Mouse (Mus musculus) neural tube, embryonic 11.5 days (tissue): Measurements from ENCODE around the gene Hist1h3f. TPM values are rescaled to one million over a fixed set of nuclear protein-coding genes. Genes with fewer than 3 reads are reported as not detected.
A peak's percentile ranks its signal among the peaks of the same experiment; 100 is the strongest.
"Not testable (repeated sequence)": the region's sequence is repeated elsewhere in the genome, so short reads cannot be mapped to it uniquely, and the experiment has no call there.

Experiments used
- ATAC-seq: fragments of 200-750 bp; cut with Nextera tagmentation; 2 replicates; pipeline ENCODE4 v1.8.0; 2017; ENCODE audit warnings: moderate number of reproducible peaks, mild to moderate bottlenecking, moderate TSS enrichment, moderate library complexity; ENCODE audit not compliant: insufficient read depth, low FRiP score, low TSS enrichment
- DNase-seq: peaks from one replicate; pipeline ENCODE4 v3.0.0-alpha.2; 2015; ENCODE audit warnings: low spot score
- H3K27ac ChIP-seq: fragments of 300-500 bp; sonication (generic); 2 replicates; pipeline ENCODE4 v1.5.1; 2014; ENCODE audit warnings: low read depth, mild to moderate bottlenecking, low read length
- H3K27me3 ChIP-seq: fragments of 300-500 bp; sonication (generic); 2 replicates; pipeline ENCODE4 v1.6.1; 2014; ENCODE audit warnings: mild to moderate bottlenecking, low read length, mixed read lengths; ENCODE audit not compliant: control insufficient read depth, insufficient read depth
- H3K36me3 ChIP-seq: fragments of 300-500 bp; sonication (generic); 2 replicates; pipeline ENCODE4 v1.6.1; 2014; ENCODE audit warnings: mild to moderate bottlenecking, low read length, moderate library complexity, mixed read lengths; ENCODE audit not compliant: control insufficient read depth, insufficient read depth
- H3K4me1 ChIP-seq: fragments of 300-500 bp; sonication (generic); 2 replicates; pipeline ENCODE4 v1.6.1; 2014; ENCODE audit warnings: low read length, mixed read lengths; ENCODE audit not compliant: control insufficient read depth, insufficient read depth
- H3K4me2 ChIP-seq: fragments of 300-500 bp; sonication (generic); 2 replicates; pipeline ENCODE4 v1.6.1; 2014; ENCODE audit warnings: low read depth, mild to moderate bottlenecking, moderate library complexity
- H3K4me3 ChIP-seq: fragments of 300-500 bp; sonication (generic); 2 replicates; pipeline ENCODE4 v1.5.1; 2014; ENCODE audit warnings: low read depth, low read length
- H3K9ac ChIP-seq: fragments of 300-500 bp; sonication (generic); 2 replicates; pipeline ENCODE4 v1.6.1; 2014; ENCODE audit warnings: mild to moderate bottlenecking, low read length
- H3K9me3 ChIP-seq: fragments of 300-500 bp; sonication (generic); 2 replicates; pipeline ENCODE4 v1.6.1; 2016; ENCODE audit warnings: low read length; ENCODE audit not compliant: control insufficient read depth
- WGBS: fragments of 180-500 bp; shearing (Covaris S2); extraction: QIAGEN DNeasy Blood & Tissue Kit; methylation state at CpG from one replicate; pipeline ENCODE4 v1.1.7; 2014; 5-methylcytosine and 5-hydroxymethylcytosine counted together
- polyA plus RNA-seq: library from polyadenylated mRNA; unstranded; fragments of >200 nt; fragmentation: Nextera tagmentation; extraction: Ambion mirVana; gene quantifications from 2 replicates; pipeline ENCODE4 v1.2.1, GENCODE M21; 2014

Gene Hist1h3f
- polyA plus RNA-seq, 1 experiment from 2014 or later: 1.4 TPM

DNA sequence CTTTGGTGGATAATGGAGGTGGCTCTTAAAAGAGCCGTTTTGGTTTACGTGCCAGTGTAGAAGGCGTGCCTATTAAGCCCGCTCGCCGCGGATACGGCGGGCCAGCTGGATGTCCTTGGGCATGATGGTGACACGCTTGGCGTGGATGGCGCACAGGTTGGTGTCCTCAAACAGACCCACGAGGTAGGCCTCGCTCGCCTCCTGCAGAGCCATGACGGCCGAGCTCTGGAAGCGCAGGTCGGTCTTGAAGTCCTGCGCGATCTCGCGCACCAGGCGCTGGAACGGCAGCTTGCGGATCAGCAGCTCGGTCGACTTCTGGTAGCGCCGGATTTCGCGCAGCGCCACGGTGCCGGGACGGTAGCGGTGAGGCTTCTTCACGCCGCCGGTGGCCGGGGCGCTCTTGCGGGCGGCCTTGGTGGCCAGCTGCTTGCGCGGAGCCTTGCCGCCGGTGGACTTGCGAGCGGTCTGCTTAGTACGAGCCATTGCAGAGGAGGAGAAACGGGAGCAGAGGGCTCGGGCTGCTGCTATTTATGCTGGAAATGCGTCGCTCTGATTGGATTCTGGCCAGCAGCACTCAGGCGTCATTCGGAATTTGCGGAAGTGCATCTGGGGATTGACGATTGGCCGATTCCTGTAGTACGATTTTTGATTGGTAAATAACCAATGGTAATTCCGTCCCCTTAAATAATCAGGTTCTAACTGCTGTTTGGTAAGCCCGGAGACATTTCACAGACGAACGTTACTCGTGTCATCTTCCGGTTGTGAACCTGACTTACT, 18.2 kb downstream of the Hist1h3f start, which contains the start of gene Hist1h3e:
Gene Hist1h3e, minus strand, starts transcription at position 487 of the 777 bp plus-strand sequence.
- H3K9me3 ChIP-seq, H3K36me3 ChIP-seq, H3K27me3 ChIP-seq, H3K4me1 ChIP-seq: not testable (repeated sequence)
- peak; percentile 95 for DNase-seq
- WGBS: 0% methylated on average over 47 of the region's 67 CpGs
- Histone ChIP-seq H3K4me3 (peak within 1 kb of the TSS; percentile 33), H3K9ac (peak within 1 kb of the TSS; percentile 63), H3K27ac (peak within 1 kb of the TSS; percentile 96), H3K4me2 (peak within 1 kb of the TSS; percentile 55)
- peak; percentile 95 for ATAC-seq

GRCm38 (mm10) chr13:23562699-23563462, 19.0 kb downstream of the Hist1h3f start:
- H3K9ac ChIP-seq: peak overlapping the region; percentile 63
- no peaks in the 10 kb centered on the region for H3K27me3 ChIP-seq
- DNase-seq: peak; percentile 60
- peak overlapping the region; percentile 96 for H3K27ac ChIP-seq
- H3K36me3 ChIP-seq: no peaks in the 10 kb centered on the region
- WGBS: 4% methylated on average over 18 of the region's 18 CpGs
- H3K9me3 ChIP-seq: no peaks in the 10 kb centered on the region
- ATAC-seq: peak; percentile 43; the same call in 1 of the 2 replicates
- peak overlapping the region; percentile 18 for H3K4me3 ChIP-seq
- peak overlapping the region; percentile 55 for H3K4me2 ChIP-seq
- H3K4me1 ChIP-seq: no peaks in the 10 kb centered on the region

DNA sequence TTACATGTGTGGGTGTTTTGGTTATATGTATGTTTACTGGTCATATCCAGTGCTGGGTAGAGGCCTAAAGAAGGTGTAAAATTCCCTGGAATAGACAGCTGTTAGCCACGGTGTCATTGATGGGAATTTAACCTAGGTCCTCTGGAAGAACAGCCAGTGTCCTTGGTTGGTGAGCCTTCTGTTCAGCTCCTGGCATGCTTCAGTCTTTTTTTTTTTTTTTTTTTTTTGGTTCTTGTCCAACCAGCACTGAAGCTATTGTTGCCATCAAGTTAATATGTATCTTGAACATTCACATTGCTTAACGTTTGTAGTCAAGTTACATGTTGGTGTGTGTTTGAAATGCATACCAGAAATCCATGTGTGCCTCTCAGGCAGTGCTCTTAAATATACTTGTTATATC, 20.6 kb downstream of the Hist1h3f start:
- no peak overlapping the region for H3K27ac ChIP-seq
- H3K9ac ChIP-seq: no peak overlapping the region
- H3K9me3 ChIP-seq: no peaks in the 10 kb centered on the region
- no peaks in the 10 kb centered on the region for H3K36me3 ChIP-seq
- no peaks in the 10 kb centered on the region for H3K27me3 ChIP-seq
- no peaks in the 10 kb centered on the region for H3K4me1 ChIP-seq
- ATAC-seq (no peak), DNase-seq (no peak)
- no peak overlapping the region for H3K4me3 ChIP-seq
- no peak overlapping the region for H3K4me2 ChIP-seq
- 93% methylated on average over 2 of the region's 2 CpGs for WGBS

DNA sequence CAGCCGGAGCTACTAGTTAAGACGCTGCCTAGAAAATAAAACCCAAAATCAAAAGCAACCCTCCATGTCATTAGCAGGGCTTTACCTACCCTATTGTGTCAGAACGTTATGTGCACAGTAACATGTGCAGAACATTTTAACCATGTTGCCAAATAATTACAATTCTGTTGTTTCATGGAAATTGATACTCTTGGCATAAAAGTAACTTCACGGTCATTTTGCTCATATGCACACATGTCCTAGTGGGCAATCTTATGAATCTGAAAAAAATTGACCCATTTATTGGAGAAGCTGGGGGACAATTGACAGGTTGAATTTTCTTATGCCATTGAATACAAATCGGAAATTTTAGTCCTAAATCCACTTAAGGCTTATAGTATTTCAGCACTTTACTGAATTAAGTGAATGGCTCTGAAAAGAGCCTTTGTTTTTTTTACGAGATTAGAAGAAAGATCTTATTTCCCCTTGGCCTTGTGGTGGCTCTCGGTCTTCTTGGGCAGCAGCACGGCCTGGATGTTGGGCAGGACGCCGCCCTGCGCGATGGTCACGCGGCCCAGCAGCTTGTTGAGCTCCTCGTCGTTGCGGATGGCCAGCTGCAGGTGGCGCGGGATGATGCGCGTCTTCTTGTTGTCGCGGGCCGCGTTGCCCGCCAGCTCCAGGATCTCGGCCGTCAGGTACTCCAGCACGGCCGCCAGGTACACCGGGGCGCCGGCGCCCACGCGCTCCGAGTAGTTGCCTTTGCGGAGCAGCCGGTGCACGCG, 26.6 kb downstream of the Hist1h3f start:
- H3K9ac ChIP-seq: peak overlapping the region; percentile 49
- peak; percentile 15 for DNase-seq
- not testable (repeated sequence) for H3K27me3 ChIP-seq, H3K9me3 ChIP-seq, H3K36me3 ChIP-seq, H3K4me1 ChIP-seq
- peak overlapping the region; percentile 64 for H3K4me2 ChIP-seq
- peak overlapping the region; percentile 45 for H3K4me3 ChIP-seq
- peak overlapping the region; percentile 93 for H3K27ac ChIP-seq
- ATAC-seq: peak; percentile 11
- 3% methylated on average over 12 of the region's 41 CpGs for WGBS

- Histone ChIP-seq H3K27me3 (no peaks in the 10 kb centered on the region), H3K27ac (peak within 1 kb of the TSS; percentile 93), H3K4me2 (peak within 1 kb of the TSS; percentile 64), H3K4me1 (peaks cover 6% of the 10 kb centered on the region), H3K36me3 (no peaks in the 10 kb centered on the region), H3K9ac (peak within 1 kb of the TSS; percentile 77), H3K4me3 (peak within 1 kb of the TSS; percentile 45), H3K9me3 (no peaks in the 10 kb centered on the region)
- WGBS: 0% methylated on average over 18 of the region's 18 CpGs
- ATAC-seq (peak; percentile 88), DNase-seq (peak; percentile 75)
Measured at GRCm38 (mm10) chr13:23571022-23571503, 27.2 kb downstream of the Hist1h3f start, which contains the start of the genes Hist1h2ae and Hist1h2bg. Gene Hist1h2ae (minus strand): TSS chr13:23571220. Gene Hist1h2bg (plus strand): TSS chr13:23571396.

- Histone ChIP-seq H3K27ac (peak overlapping the region; percentile 93), H3K9ac (peak overlapping the region; percentile 77), H3K4me2 (peak overlapping the region; percentile 64), H3K4me3 (peak overlapping the region; percentile 45)
- DNase-seq (peak; percentile 40), ATAC-seq (peak; percentile 5)
- under 1% methylated on average over 8 of the region's 34 CpGs for WGBS
- H3K4me1 ChIP-seq, H3K9me3 ChIP-seq, H3K36me3 ChIP-seq, H3K27me3 ChIP-seq: not testable (repeated sequence)
Measured at GRCm38 (mm10) chr13:23571504-23572217, 27.8 kb downstream of the Hist1h3f start.

DNA sequence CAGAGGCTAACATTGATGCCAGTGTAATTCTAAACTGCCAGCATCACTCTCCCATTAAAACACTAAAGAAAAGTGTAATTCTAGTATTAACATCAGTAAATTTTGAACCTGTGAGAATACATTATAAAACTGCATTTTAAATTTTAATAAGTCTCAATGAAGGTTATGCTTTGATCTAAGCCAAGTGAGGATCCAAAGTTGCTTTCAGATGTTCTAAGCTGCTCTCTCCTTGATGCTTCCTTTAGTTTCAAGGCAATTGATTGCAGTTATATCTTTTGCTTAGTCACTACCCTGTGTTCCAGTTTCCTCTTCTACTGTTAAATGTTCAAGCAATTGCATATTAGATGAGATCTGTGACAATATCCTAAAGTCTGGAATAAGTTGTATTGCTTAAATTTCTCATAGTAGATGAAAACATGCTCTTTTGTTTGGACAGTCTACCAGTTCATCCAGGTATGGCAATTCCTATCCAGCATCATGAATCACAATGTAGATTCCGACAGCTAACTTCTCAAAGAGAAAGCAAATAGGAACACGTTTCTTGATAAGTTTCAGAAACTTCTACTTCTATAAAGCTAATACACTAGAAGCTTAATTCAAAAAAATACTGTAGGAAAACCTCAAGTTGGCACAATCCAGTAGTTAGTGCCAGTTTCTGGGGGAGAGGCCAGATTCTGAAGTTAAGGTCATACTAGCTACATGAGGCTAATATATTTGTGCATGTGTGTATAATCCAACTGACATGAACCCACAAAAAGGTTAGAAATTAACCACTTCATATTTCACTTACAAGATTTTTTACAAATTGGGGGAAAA, 28.6 kb downstream of the Hist1h3f start:
- WGBS: 39% methylated on average over 2 of the region's 2 CpGs
- H3K4me3 ChIP-seq: peak overlapping the region; percentile 45
- no peaks in the 10 kb centered on the region for H3K27me3 ChIP-seq
- no peaks in the 10 kb centered on the region for H3K36me3 ChIP-seq
- peak overlapping the region; percentile 77 for H3K9ac ChIP-seq
- DNase-seq (peak; percentile 16), ATAC-seq (no peak)
- H3K4me1 ChIP-seq: peaks cover 9% of the 10 kb centered on the region
- H3K4me2 ChIP-seq: peak overlapping the region; percentile 64
- peak overlapping the region; percentile 93 for H3K27ac ChIP-seq
- H3K9me3 ChIP-seq: no peaks in the 10 kb centered on the region
